Mouse (Mus musculus): ENCODE measurements at regions not wholly inside any gene's neighbourhood (a gene's known extent, or its start where the extent isn't known, plus 50 kb on each side); places are given as distances from the start of the nearest gene placed in this dataset.
A peak's percentile ranks its signal among the peaks of the same experiment; 100 is the strongest.

DNA sequence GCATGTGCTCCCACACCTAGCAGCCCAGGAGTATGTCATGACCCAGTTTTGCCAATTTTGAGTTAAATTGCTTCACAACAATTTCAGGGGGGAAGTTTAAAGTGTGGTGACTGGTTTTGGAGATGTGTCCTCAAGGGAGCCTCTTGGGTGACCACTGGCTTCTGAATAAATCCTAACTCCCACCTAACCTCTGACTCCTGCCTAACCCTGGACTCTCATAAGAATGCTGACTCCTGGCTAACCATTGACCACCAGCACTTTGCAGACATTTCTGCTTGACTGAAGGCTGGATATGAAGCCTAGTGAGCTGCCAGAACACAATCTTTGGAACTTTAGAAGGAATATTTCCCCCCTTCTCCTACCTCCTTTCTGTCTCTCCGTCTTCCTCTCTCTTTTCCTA, 133.3 kb upstream of the Tmpo start:
- DNase-seq (ENCODE audit: low read depth, low spot score): no peak

DNA sequence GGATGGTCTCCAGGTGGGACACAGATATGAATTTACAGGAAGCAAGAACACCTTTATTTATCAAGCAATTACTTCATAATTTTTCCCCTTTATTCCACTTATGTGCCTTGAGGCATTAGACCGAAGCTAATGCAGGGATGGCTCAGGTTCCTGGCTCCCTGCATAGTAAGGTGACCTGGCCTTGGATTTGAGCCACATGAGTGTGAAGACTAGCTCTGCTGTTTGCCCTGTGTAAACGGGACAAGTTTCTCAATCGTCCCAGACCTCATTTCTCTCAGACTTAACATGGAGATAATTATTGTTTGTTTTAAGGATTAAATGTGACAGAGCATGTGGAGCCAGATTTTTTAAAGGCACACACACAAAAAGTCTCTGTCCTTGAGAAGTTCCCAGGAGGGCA, 132.2 kb upstream of the Tmpo start:
- no peak for DNase-seq (ENCODE audit: low read depth, low spot score)

DNA sequence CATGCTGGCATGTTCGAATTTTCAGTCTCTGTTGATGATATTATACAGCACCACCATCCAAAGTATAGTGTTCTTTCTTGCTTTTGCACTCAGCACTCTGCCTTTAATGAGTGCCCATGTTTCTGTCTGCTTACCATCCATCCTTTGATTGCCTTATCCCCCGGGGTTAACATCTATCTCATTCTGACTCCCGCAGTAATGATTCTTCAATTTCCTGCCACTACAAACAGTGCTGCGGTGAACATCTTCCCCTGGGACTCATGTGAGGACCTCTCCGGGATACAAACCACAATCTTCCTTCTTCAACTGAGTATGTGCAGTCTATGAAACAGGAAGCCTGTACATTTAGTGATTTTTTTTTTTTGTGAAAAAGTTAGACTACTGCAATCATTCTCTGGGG, 131.8 kb upstream of the Tmpo start:
- DNase-seq (ENCODE audit: low read depth, low spot score): no peak

DNA sequence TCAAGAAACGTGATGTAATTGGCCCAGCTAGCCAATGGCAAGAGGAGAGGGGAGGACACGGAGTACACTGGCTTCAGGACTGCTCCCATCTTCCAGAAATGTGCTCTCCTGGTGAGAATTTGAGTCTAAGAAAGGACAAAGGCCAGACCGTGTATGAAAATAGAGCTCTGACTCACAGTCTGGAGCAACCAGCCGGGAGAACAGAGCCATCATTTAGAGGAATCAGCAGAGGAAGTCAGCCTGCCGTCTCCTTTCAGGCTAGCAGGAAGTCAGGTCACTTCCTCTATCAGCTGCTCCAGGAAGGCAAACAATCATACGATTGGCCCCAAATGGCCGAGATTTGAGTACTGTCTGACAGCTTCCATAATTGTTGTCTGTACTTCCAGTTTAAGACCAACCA, 119.0 kb upstream of the Tmpo start:
- no peak for DNase-seq (ENCODE audit: low read depth, low spot score)

DNA sequence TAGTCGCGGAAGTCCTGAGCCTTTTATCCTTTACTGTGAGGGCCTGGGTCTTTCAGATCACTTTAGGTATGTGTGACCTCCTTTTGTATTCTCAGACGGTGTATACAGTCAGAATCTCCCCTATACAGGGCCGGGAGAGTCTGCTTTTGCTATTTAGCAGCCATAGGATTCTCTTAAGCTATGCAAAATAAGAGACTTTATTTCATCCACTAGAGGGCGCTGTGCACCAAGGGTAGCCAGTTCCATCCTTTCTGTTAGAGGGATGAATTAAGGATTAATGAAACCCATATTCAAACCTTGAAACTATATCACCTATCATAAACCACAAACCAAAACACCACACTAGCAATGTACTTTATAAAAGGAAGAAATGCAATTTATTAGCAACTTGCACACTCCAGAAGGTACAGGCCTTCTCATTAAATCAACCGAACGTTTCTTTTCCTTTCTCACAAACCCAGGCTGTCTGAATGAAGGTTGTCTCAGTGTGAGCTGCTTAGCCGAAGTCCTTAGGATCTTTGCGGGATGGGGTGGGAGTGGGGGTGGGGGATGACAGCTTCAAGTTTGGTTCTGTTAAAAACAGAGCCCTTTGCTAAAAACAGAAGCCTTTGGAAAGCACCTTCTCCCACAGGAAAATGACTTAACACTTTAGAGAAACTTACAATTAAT, 116.8 kb upstream of the Tmpo start:
- peak; percentile 77 for DNase-seq (ENCODE audit: low read depth, low spot score)

DNA sequence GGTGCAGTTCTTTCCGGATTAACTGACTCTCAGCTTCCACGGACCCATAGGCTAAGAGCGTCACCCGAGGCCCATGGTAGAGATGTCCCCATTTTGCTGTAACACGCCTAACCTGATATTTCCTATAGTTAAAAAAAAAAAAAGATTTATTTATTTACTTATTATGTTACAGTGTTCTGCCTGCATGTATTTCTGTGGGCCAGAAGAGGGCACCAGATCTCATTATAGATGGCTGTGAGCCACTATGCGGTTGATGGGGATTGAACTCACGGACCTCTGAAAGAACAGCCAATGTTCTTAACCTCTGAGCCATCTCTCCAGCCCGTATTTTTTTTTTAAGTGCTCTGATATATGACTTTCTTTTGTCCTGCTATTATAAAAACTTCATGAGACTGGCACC, 114.2 kb upstream of the Tmpo start:
- no peak for DNase-seq (ENCODE audit: low read depth, low spot score)

DNA sequence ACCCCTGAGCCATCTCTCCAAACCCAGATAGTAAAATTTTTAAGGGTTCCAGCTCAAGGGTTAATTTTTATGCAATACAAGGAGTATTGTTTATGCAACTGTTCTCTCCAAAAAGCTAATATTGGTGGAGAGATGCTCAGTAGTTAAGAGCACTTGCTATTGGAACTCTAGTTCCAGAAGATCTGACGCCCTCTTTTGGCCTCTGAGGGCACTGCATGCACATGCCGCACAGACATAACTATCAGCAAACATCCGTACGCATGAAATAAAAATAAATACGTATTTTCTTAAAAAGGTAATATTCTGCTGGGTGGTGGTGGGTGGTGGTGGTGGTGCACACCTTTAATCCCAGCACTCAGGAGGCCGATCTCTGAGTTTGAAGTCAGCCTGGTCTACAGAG, 112.1 kb upstream of the Tmpo start:
- DNase-seq (ENCODE audit: low read depth, low spot score): no peak

DNA sequence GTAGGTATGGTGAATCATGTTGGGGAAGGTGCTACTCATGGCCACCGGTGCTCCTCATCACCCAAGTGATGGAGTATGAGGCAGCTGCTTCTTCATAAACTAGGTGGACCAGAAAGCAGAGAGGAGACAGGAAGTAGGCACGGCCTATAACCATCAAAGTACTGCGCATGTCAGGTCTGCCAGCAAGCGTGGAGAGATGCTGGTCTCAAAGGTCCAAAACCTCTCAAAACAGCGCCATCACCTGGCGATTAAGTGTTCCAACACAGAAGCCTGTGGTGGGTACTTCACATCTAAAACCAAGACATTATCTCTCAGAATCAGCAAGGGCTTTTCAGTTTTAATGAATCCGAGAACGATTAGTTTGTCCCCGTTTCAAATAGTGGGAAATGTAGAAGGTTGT, 103.1 kb upstream of the Tmpo start:
- no peak for DNase-seq (ENCODE audit: low read depth, low spot score)

DNA sequence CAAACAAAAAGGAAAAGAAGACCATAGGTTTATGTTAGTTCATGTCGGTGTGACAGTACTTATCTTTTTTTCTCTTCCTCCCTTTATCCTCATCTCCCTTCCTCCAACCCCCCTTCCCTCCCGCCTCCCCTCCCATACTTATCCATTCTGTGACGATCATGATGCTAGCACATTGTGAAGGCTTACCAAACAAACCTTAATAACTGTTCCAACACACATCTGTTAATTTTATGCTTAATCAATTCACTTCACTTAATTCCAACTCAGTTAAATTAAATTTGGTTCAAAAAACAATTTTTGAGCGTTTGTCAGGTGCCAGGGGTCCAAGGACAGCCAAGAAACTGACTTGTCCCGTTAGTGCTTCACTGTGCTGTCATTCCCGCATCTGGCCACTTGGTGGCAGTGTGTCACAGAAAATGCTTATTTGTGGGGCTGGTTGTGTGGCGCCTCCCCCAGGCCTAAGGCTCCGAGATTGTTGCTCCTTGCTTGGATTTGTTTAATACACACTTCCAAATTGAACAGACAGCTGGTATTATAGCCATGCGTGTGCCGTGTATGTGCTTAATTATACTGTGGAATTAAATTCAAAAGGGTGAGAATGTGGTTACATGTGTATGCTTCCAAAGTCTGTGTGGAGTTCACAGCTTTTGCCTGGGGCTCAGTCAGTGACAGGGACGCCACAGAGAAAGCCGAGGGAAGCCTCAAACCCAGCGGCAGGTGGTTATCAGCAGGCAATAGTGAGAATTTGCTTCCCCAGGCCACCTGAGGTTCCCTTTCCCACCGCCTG, 90.0 kb upstream of the Tmpo start:
- peak; percentile 90 for DNase-seq (ENCODE audit: low read depth, low spot score)

DNA sequence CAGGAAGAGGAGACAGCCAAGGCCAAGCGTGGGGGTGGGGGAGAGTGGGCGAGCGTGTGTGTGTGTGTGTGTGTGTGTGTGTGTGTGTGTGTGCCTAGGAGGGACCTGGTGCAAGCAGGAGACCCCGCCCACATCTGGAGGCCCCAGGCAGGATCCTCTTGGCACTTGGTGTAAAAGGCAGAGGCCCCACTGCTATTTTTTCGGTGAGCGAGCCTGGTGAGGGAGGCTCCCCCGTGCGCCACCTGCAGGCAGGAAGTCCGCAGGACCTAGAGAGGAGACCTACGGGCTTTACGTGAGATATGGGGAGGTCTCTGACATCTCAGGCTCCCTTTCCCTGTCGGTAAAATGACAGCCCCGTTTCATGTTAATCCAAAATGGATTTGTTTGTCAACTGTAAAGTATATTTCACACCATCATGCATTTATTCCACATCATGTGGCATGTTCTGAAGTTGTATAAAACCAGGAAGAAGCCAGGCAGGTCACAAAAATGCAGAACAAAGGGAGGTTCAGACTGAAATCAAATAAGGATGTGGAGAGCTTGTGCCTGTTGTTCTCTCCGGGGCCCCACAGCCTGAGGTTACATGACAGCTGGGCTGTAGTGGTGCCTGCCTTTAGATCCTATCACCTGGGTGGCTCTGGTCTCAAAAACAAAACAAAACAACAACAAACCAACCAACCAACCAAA, 89.3 kb upstream of the Tmpo start:
- peak; percentile 81 for DNase-seq (ENCODE audit: low read depth, low spot score)

DNA sequence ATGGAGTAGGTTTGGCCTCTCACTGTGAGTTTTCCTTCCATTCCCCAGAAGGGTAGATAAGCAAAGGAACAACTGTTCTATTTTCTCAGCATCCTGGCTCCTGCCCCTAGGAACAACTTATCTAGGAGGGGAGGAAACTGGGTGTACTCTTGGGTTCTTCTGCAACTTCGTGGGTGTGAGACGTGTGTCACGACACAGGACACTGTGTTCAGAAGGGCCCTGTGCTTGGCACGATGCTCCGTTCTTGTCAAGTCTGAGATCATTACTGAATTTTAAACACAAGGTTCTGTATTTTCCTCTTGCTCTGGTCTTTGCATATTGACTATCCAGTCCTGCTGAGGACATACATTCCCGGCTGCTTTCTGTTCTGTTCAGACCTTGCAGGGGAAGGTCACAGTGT, 86.8 kb upstream of the Tmpo start:
- DNase-seq (ENCODE audit: low read depth, low spot score): no peak

DNA sequence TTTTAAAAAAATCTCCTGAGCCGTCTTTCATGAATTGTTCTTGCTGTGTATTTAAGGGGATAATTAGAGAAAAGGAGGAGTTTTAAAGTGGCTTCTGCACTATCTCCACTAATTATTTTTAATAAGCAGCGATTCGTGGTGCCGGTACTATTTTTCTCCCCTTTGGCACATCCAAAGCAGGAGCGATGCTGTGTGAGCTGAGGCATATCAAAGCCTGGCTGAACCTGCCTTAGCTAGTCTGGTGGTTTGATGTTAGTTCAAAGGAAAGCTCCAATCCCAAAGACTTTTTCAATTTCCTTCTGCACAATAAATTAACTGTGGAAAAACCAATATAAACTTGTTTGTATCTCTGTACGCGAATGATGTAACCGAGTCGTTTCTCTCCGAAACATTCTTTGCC, 79.3 kb upstream of the Tmpo start:
- no peak for DNase-seq (ENCODE audit: low read depth, low spot score)

DNA sequence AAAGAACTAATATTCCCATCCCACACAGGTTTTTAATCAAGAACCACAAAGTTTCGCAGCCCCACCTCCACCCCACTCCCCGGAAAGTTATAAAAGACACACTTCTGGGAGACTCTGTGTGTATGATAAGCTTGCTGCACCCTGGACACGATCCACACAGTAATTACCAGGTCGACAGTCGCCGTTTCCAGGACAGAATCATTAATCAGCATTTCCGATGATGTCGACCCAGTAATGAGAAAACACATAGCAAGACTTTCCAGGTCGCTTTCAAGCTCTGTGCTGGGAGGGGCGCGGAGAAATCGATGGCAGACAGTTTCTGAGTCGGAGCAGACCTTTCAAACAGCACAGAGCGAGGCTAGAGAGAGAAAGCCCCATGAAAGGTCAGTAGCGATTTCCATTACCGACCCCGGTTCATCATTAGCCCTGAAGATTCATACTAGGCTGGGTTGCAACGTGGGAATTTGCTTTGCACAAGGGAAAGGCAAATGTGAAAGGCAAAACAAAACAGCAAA, 68.6 kb upstream of the Tmpo start:
- DNase-seq (ENCODE audit: low read depth, low spot score): peak; percentile 19

DNA sequence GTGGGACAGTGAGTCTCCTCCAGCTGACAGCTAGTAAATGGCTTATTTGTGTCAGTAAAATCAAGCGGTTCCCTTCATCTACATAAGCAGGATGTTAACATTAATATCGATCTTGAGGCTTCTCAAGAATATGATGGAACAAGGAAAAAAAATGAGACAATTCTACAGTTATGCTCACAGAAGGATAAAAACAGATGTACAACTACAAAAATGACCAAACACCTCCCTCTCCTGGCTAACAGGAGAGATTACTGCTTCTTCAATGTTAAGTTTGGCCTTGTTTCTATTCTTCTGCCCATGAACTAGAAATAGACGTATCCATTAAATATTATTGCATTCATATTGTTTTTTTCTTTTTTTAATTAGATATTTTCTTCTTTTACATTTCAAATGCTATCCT, 63.2 kb upstream of the Tmpo start:
- DNase-seq (ENCODE audit: low read depth, low spot score): no peak

DNA sequence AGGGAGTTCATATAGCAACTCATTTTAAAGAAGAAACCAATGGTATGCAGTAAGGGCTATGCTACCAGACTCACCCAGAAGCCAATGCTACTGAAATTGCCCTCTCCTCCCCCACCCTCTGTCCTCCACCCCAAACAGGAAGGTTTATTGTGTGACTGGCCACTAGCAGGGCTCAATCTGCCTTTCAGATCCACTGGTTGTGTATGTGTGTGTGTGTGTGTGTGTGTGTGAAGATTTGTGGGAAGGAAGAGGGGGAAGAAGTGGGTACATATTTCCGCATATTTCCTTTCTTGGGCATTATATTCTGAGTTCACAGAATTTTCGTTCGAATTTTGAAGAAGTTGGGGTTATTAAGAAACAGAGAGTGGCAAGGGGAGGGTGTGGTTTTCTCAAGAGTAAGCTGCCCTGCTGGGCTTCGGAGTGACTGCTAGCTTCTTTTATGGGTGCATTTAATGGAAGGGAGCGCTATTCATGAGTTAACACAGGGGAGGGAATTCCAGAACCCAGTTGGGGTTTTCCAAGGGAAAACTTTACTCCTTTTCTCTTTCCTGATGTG, 61.5 kb upstream of the Tmpo start:
- DNase-seq (ENCODE audit: low read depth, low spot score): no peak

DNA sequence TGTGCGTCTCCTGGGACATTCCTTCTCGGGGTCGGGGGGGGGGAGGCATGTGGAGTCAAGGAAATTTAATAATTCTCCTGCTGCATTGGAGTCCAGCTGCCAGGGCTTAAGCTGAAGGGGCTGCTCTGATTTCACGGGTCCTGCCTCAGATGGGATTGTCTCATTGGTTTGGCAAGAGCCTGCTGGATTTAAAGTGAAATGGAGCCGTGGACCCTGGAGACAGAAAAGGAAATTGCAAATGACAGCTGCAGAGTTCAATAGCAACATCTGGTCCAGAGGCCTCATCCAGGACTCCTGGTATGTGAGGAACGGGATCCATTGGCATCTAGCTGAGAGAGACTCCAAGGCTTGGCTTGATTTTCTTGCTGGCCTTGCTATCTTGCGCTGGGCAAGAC, 60.5 kb upstream of the Tmpo start:
- DNase-seq (ENCODE audit: low read depth, low spot score): peak; percentile 83

DNA sequence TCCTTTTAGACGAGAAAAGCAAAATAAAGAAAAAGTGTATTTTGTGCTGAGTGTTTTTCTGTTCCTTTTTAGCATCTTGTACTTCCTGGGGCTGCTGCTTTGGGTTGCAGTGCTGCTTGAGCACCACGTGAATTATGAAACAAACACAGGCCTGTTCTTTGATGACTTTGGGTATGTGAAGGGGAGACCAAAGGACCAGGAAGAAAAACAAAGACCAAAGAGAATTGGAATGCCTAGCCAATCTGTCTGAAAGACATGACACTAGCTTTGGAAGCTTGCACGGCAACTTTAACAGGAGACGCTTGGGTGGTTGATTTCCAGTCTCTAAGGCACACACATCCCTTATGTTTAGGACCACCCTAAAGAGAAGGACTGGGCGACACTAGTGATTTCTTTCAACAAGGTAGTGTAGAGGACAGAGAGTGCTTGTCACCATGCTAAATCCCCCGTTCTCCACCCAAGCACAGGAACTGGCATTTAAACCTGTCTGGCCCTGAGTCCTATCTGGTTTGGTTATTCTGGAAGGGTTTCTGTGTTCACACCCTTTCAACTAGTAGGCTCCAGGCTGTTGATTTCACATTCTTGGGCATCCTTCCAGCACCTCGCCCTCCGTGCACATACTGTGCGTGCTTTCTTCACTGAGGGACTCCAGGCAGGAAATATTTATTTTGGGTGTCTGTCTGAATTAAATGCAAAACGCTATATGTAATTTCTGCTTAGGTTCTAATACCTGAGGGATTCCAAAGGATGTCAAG, 59.9 kb upstream of the Tmpo start:
- peak; percentile 15 for DNase-seq (ENCODE audit: low read depth, low spot score)

DNA sequence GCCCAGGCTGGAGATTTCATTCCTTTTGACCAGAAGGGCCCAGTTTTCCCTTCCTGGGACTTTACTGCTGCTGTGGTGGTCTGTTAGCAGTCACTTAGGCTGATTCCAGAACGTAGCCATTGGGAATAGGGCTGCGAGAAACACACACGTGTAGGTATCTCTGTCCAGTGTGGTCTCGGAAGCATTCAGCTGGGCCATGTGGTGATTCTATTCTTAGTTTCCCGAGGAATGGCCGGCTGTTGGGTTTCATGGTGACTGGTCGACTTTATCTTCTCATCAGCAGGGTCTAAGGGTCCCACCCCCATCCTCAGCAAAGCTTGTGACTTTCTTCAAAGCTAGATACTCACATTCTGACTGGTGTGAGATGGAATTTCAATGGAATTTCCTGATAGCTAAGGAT, 59.2 kb upstream of the Tmpo start:
- no peak for DNase-seq (ENCODE audit: low read depth, low spot score)

DNA sequence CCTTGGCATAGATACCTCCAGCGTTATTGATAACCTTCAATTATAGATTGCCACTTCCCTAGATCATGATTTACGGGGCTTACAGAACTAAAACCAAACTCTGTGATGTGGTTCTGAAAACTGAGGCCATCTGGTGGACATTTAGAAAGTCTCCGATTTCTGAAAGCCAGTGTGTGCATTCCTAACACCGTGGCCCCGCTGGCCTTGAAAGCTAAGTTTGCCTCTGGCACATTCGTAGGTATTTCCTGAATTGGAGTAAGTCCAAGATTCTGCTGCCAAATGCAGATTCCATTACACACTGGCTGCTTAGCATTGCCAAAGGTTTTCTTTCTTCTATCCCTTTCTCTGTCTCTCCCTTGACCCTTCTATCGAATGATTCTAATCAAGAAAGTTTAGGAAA, 55.7 kb upstream of the Tmpo start:
- DNase-seq (ENCODE audit: low read depth, low spot score): peak; percentile 59

DNA sequence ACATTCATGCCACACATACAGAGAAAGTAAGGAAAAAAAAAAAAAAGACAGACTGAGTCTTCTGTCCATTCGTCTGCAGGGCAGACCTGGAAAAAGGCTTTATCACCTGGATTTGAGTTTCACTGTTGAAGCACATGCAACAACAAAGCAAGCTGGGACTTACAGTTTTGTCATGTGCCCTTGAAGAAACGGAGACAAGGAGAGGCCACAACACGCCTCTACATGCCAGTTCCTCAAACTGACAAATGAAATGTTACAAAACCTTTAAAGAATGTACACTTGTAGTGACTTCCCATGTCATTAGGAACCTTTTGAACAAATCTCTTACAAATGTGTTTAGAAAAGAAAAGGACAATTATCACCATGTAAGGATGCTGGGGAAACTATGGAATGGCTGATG, 53.6 kb upstream of the Tmpo start:
- DNase-seq (ENCODE audit: low read depth, low spot score): no peak
